Mouse (Mus musculus) frontal cortex, postnatal 36 days (tissue): ENCODE results near the gene Vmn2r37.
"Not testable (repeated sequence)": the region's sequence is repeated elsewhere in the genome, so short reads cannot be mapped to it uniquely, and the experiment has no call there.

Experiments used
- DNase-seq, 2 experiments: peaks; one replicate each; pipeline ENCODE4 v3.0.0; 2022; ENCODE audit warnings: low spot score in 2 of 2

The Vmn2r37 gene

DNA sequence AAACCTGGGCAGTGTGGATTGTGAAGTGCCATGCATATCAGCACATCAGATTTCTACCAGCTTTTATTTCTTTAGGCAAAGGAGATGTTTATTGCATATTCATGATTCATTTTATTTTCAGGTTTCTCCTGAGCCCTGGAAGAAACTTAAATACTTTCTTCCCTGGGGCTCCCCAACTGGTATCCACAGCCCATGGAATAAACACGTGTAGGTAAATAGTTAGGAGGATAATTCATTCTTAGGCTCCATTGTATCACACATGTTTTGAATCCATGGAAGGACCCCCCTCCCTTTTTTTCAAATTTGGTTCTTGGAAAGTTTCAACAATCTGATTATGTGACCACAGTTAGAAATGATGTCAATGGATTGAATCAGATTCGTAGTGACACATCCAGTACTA, at the start of gene Vmn2r37:
TSS of gene Vmn2r37 (minus strand) at position 101 of the 400 bp plus-strand sequence.
- DNase-seq, result not testable (repeated sequence)
